Mouse (Mus musculus) spleen, adult 18-20 months (tissue): ENCODE results near the gene Pstk.
"Not testable (repeated sequence)": the region's sequence is repeated elsewhere in the genome, so short reads cannot be mapped to it uniquely, and the experiment has no call there.

Source experiments
- DNase-seq, 2 experiments: peaks; one replicate each; pipeline ENCODE4 v3.0.0; 2022; ENCODE audit warnings: mixed read lengths in 2 of 2

The Pstk gene

GRCm38 (mm10) chr7:131370648-131371469 is at the start of gene Pstk:
Pstk (plus strand) TSS chr7:131371141.
- peak; percentile 75 to 87 for DNase-seq

GRCm38 (mm10) chr7:131322192-131322591 is 48.7 kb upstream of the Pstk start, which contains the start of gene Cuzd1:
Cuzd1 (minus strand) TSS chr7:131322292.
- no peak for DNase-seq

GRCm38 (mm10) chr7:131327054-131327453 is 43.9 kb upstream of the Pstk start:
- DNase-seq, result no peak

DNA sequence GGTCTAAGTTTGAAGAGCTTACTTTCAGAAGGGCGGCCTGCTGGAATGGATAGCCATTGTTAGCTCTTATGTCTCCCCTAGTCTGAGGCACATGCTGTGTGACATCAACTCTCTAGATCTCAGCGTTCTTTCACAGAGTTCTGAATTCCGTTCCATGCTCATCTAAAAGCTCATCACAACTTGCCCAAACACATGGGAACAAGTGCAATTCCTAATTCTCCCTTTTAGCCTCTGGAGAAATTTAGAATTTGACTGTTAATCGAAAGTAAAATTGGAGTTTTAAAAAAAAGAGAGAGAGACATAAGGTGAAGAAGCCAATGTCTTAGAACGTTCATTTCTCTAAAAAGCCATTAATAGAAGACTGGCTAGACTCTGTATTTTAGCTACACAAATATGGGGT is 41.5 kb upstream of the Pstk start, which contains the start of gene Fam24b:
Gene Fam24b (minus strand): TSS at position 101 of the 400 bp plus-strand sequence.
- no peak for DNase-seq

GRCm38 (mm10) chr7:131331688-131332087 is 39.3 kb upstream of the Pstk start:
- no peak for DNase-seq

GRCm38 (mm10) chr7:131333564-131333963 is 37.4 kb upstream of the Pstk start, which contains the start of gene Fam24a:
Fam24a (plus strand) TSS chr7:131333864.
- no peak for DNase-seq

DNA sequence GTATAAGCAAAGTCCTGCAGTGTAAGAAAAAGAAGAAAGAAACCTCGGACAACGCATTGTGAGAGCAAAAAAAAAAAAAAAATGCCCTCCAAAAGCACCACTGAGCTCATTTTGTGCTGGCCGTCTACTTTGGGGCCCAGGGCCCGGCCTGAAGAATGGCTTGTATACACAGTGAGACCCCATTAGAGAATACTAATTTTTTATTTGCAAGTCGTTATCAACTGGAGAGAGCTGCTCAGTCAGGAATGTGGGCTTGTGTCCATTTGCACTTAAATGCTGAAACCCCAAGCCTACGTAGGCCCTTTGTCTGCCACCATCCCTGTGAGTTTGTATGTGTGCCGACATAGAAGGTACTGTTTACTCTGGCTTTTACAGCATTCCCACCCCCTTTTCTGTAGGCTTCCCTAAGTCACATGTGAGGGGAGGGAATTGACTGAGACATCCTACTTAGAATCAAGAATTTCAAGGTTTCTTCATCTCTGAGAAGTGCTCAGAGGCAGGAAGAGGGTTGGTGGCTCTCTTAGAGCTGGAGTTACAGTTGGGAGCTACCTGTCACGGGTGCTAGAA is 33.4 kb upstream of the Pstk start:
- DNase-seq, result no peak

DNA sequence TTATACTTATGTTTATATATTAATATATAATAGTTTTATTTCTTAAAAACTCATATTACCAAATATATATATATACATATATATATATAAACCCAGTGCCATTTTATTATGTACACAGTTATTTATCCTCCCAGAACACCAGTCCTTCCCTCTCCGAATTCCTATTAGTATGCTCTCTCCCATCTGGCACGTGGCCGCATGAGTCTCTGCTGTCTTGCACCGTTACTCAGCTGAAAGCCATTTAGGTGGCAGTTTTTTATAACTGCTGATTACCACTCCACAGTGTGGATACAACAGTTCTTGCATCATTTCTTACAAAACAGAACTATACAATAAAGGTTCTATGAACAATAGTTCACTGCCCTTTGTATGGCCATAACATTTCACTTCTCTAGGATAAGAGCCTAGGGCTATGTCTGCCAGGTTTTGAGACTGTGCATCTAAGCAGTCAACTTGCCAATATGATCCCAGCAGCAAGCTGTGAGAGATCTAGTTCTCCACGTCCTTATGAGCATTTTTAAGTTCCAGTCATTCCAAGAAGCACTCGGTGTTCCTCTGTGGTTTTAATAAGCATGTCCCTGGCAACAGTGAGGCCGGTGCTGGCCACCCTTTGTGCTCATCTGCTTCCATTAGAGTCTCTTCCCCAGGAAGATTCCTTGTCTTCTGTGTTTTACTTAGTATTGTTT is 24.9 kb upstream of the Pstk start:
- no peak for DNase-seq

DNA sequence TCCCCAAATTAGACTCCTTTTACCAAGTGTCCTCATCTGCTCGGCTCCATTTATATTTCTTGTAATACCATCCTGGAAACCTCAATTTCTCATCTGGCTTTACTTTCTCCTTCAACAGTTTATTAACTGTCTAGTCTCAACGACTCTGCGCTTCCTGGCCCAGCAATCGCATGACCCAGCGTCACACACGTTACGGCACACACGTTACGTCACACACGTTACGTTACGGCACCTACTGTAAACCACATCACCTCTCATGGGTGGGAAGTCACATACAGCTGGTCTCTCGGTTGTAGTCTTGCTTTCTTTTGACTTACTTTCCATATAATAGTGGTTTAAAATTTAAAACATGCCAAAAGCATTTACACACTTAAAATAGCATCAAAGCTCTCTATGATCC is 14.8 kb upstream of the Pstk start:
- DNase-seq, result no peak

DNA sequence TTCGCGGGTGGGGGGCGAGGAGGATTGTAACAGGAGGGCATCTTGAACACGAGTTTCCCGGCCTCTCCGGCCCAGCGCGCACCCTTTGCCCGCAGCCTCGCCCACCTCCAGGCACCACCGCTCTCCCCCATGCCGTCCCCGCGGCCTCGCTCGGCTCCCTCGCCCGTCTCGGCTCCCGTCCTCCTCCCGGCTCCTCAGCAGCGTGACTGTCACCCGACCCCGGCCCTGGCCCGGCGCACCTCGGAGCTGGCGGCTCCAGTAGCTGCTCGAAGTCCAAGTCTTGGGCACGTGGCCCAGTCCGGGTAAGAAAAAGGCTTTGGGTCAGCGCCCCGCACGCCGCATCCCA is 8.7 kb upstream of the Pstk start:
- DNase-seq, result no peak

- peak; percentile 76 to 83 for DNase-seq
Measured at GRCm38 (mm10) chr7:131362615-131363300, 8.2 kb upstream of the Pstk start, which contains the start of gene 2310057M21Rik. 2310057M21Rik (minus strand) TSS chr7:131362759.

DNA sequence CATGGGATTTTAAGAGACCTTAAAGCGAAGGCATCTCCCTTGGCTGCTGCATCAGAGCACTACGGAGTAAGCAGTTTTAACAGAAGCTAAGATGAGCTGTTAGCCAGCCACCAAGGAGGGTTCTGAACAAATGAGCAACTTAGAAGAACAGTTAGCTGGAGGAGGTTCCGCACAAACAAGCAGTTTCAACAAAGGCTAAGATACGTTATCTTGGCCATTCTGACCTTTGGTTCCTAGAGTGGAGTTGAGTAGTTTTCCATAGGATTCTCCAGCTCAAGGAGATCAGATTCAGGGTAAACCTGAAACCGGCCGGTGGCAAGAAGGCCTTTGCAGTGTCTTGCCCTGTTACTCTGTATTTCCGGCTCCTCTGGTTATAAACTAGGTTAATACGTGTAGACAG is 6.8 kb upstream of the Pstk start:
- DNase-seq, result no peak

DNA sequence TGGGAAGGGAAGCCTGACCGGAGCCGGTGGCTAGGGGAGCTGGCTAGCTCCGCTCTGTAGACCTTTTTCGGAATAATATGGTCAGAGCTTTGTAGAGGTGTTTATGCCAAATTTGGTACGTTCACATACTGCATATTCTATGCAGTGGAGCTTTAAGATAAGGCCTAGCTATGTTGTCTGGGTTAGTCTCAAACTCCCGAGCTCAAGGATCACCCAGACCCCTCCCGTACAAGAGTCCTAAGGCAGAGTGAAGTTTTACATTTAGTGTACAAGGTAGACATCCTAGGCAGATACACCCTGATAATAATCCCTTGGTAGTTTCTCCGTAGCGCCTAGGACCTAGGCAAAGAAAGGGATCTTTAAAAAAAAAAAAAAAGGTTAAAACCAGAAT is 524 bp downstream of the Pstk start:
- no peak for DNase-seq

GRCm38 (mm10) chr7:131371880-131372651 is 1.1 kb downstream of the Pstk start:
- DNase-seq, result no peak

DNA sequence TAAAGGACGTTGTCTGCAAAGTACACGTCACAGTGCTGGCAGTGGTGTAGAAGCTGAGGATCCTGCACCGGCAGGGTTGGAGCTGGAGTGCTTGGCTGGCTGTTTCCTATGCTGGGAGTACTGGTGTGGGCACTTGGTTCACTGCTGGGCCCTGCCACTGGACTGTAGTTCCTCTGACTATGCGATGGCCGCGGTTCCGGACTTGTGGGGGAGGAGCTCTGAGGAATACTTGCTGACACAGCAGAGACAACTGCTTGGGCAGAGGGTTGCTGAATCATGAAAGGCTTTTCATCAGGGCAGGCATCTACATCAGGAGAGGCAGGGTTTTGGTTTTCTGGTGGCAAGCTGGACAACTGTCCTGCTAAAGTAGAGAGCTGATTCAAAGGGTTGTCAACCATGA is 20.8 kb downstream of the Pstk start:
- not testable (repeated sequence) for DNase-seq

DNA sequence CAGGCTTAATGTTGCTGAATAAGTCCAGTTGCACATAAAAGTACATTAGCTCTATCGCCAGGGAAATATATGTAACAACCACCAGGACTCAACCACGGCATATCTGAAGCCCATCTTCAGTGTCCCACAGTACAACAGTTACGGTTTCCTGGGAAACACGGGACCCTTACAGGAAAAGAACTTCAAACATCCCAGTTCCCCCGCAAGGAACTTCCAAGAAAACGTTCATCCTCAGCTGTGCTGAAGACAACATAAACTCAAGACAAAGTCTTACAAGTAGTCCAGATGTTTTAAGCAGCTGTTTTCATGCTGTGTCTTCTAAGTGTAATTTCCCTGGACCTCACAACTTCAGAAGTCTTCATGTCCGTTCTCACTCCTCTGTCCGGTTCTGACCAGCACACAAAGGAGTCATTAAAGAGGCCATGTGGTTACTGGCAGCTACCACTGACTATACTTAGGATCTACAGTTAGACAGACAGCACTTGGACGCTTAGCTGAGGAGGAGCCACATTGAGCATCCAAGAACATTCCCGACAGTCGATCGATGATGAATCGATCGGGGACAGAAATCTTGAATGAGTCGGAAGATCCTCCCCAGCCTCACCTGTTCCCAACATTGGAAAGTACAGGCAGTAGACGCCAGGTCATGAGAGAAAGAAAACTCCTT is 38.5 kb downstream of the Pstk start:
- DNase-seq, result no peak

DNA sequence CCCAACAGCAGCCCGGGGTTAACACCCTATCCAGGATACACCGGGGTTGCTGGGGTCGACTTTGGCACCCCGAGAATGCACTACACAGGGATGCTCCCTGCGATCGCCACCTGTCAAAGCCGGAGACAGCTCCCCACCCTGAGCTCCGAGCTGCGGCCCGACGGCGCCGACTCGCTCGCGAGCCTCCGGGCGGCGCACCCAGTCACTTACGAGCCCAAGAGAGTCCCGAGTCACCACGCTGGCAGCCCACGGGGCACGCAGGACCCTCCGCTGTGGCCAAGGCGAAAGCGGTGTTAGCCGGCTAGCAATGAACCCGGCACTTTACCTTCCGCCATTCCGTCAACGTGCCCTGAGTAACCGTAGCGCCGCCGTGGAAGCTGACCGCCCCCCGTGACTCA is 39.0 kb downstream of the Pstk start:
- no peak for DNase-seq

- DNase-seq, result peak; percentile 98 to 99
Measured at GRCm38 (mm10) chr7:131410416-131411058, 39.6 kb downstream of the Pstk start, which contains the start of the genes Ikzf5 and Acadsb. Ikzf5 (minus strand) TSS chr7:131410521. Acadsb (plus strand) TSS chr7:131410601.

- DNase-seq, result no peak
Measured at GRCm38 (mm10) chr7:131411221-131411940, 40.4 kb downstream of the Pstk start.

DNA sequence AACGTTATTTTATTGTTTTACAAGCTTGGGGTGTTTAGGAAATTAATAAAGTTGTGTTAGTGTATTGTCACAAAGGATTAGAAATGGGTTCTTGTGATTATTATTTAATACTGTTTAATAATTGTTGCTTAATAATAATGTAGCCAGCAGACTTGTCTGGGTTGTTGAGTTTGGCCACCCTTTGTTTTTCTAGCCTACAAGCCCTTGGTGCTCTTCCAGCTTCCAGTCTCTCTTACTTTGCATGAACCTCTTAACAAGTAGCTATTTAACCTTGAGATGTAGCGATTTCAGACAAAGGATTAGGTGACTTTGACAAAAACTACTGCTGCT is 41.0 kb downstream of the Pstk start:
- DNase-seq, result no peak
